Mouse (Mus musculus) CH12.LX (cell line): Measurements from ENCODE around the gene Podn.

ENCODE experiments used
- CTCF ChIP-seq, 2 experiments: IDR thresholded peaks in 1 of 2; conservative IDR thresholded peaks in 1 of 2; 2 replicates each; pipeline ENCODE4 v1.5.1; 2011 to 2012; ENCODE audit warnings: low read depth in 2 of 2, low read length in 2 of 2, improper control_type of control experiment in 1 of 2, inconsistent platforms in 1 of 2, mild to moderate bottlenecking in 1 of 2, moderate library complexity in 1 of 2
- POLR2A ChIP-seq: IDR thresholded peaks from 2 replicates; pipeline ENCODE4 v1.6.1; 2011; ENCODE audit warnings: low read depth, mild to moderate bottlenecking, improper control_type of control experiment, low read length
- USF1 ChIP-seq: IDR thresholded peaks from 2 replicates; pipeline ENCODE4 v1.6.1; 2014; ENCODE audit warnings: low read depth, mild to moderate bottlenecking, inconsistent platforms, low read length, improper control_type of control experiment
- ZMIZ1 ChIP-seq: IDR thresholded peaks from 2 replicates; pipeline ENCODE4 v1.6.1; 2012; ENCODE audit warnings: low read depth, mild to moderate bottlenecking, inconsistent platforms, low read length, improper control_type of control experiment

GRCm38 (mm10) chr4:108082401-108082806 is 13.8 kb downstream of the Podn start:
- TF ChIP-seq POLR2A (no peak), CTCF (conservative IDR thresholded peaks at IDR 0.05 in 1 of 2, IDR thresholded peaks at IDR 0.05 in 1 of 2; ENCODE audit: low read depth in 2 of 2, low read length in 2 of 2) (no peak), USF1 (no peak), ZMIZ1 (no peak)
